Mouse (Mus musculus) retina, adult 2 months (tissue): ENCODE measurements at regions not wholly inside any gene's neighbourhood (a gene's known extent, or its start where the extent isn't known, plus 50 kb on each side); places are given as distances from the start of the nearest gene placed in this dataset.
"Not testable (repeated sequence)": the region's sequence is repeated elsewhere in the genome, so short reads cannot be mapped to it uniquely, and the experiment has no call there.

ENCODE experiments used
- DNase-seq: peaks from one replicate; pipeline ENCODE4 v3.0.0-alpha.2; 2012; ENCODE audit warnings: low read depth, low spot score

- no peak for DNase-seq
Measured at GRCm38 (mm10) chr7:137979361-137979760, 418.2 kb downstream of the Tcerg1l start.

GRCm38 (mm10) chr7:138005806-138006205, 391.7 kb downstream of the Tcerg1l start:
- DNase-seq, result no peak

- no peak for DNase-seq
Measured at GRCm38 (mm10) chr7:138006971-138007370, 390.6 kb downstream of the Tcerg1l start.

GRCm38 (mm10) chr7:138008601-138009000, 388.9 kb downstream of the Tcerg1l start:
- DNase-seq, result no peak

GRCm38 (mm10) chr7:138024021-138024420, 373.5 kb downstream of the Tcerg1l start:
- not testable (repeated sequence) for DNase-seq

- no peak for DNase-seq
Measured at GRCm38 (mm10) chr7:138051696-138052095, 345.8 kb downstream of the Tcerg1l start.

- DNase-seq, result no peak
Measured at GRCm38 (mm10) chr7:138054756-138055155, 342.8 kb downstream of the Tcerg1l start.

- no peak for DNase-seq
Measured at GRCm38 (mm10) chr7:138061116-138061515, 336.4 kb downstream of the Tcerg1l start.

GRCm38 (mm10) chr7:138066921-138067320, 330.6 kb downstream of the Tcerg1l start:
- no peak for DNase-seq

- DNase-seq, result no peak
Measured at GRCm38 (mm10) chr7:138075231-138075630, 322.3 kb downstream of the Tcerg1l start.

- peak; percentile 9 for DNase-seq
Measured at GRCm38 (mm10) chr7:138083980-138084379, 313.6 kb downstream of the Tcerg1l start.

GRCm38 (mm10) chr7:138107471-138108210, 289.9 kb downstream of the Tcerg1l start:
- no peak for DNase-seq

GRCm38 (mm10) chr7:138121497-138121896, 276.0 kb downstream of the Tcerg1l start:
- peak; percentile 20 for DNase-seq

- no peak for DNase-seq
Measured at GRCm38 (mm10) chr7:138129701-138130100, 267.8 kb downstream of the Tcerg1l start.

- no peak for DNase-seq
Measured at GRCm38 (mm10) chr7:138133427-138133826, 264.1 kb downstream of the Tcerg1l start.

- no peak for DNase-seq
Measured at GRCm38 (mm10) chr7:138137934-138138333, 259.6 kb downstream of the Tcerg1l start.

GRCm38 (mm10) chr7:138139766-138140165, 257.8 kb downstream of the Tcerg1l start:
- no peak for DNase-seq

GRCm38 (mm10) chr7:138149496-138149895, 248.0 kb downstream of the Tcerg1l start:
- no peak for DNase-seq

GRCm38 (mm10) chr7:138153455-138154167, 243.9 kb downstream of the Tcerg1l start:
- DNase-seq, result no peak
